Mouse (Mus musculus): ENCODE measurements around the gene Sugp2. TPM values are rescaled to one million over a fixed set of nuclear protein-coding genes. Genes with fewer than 3 reads are reported as not detected.
A peak's percentile ranks its signal among the peaks of the same experiment; 100 is the strongest.

The Sugp2 gene
- polyA plus RNA-seq, 1 experiment from 2014 or later: 10.9 TPM

- Histone ChIP-seq H3K36me3 (replicated peaks) (peaks cover 98% of the 10 kb centered on the region), H3K9me3 (replicated peaks) (no peaks in the 10 kb centered on the region), H3K4me3 (replicated peaks) (no peak overlapping the region), H3K27me3 (no peaks in the 10 kb centered on the region), H3K4me1 (replicated peaks) (peaks cover 39% of the 10 kb centered on the region), H3K4me2 (no peak overlapping the region), H3K9ac (no peak overlapping the region), H3K27ac (replicated peaks) (no peak overlapping the region)
- WGBS (ENCODE audit: insufficient replicate concordance): 77% methylated on average over 3 of the region's 3 CpGs
- ATAC-seq (ENCODE audit: insufficient read depth): no peak
Measured at GRCm38 (mm10) chr8:70257456-70257855, 23.4 kb downstream of the Sugp2 start.

GRCm38 (mm10) chr8:70258600-70258999, 24.6 kb downstream of the Sugp2 start:
- Histone ChIP-seq H3K4me3 (replicated peaks) (no peak overlapping the region), H3K27ac (replicated peaks) (peak overlapping the region; percentile 72), H3K4me2 (no peak overlapping the region), H3K4me1 (replicated peaks) (peaks cover 39% of the 10 kb centered on the region), H3K36me3 (replicated peaks) (peaks cover 98% of the 10 kb centered on the region), H3K27me3 (no peaks in the 10 kb centered on the region), H3K9ac (no peak overlapping the region), H3K9me3 (replicated peaks) (no peaks in the 10 kb centered on the region)
- 51% methylated on average over 5 of the region's 5 CpGs for WGBS (ENCODE audit: insufficient replicate concordance)
- ATAC-seq (ENCODE audit: insufficient read depth): peak; percentile 55; the same call in 1 of the 2 replicates

- Histone ChIP-seq H3K27ac (replicated peaks) (peak overlapping the region; percentile 72), H3K27me3 (no peaks in the 10 kb centered on the region), H3K4me1 (replicated peaks) (peaks cover 39% of the 10 kb centered on the region), H3K4me2 (no peak overlapping the region; the same call in 1 of the 2 replicates), H3K36me3 (replicated peaks) (peaks cover 98% of the 10 kb centered on the region), H3K9ac (no peak overlapping the region), H3K9me3 (replicated peaks) (no peaks in the 10 kb centered on the region), H3K4me3 (replicated peaks) (no peak overlapping the region)
- WGBS (ENCODE audit: insufficient replicate concordance): 27% methylated on average over 2 of the region's 2 CpGs
- peak; percentile 73 for ATAC-seq (ENCODE audit: insufficient read depth)
Measured at GRCm38 (mm10) chr8:70259043-70259442, 25.0 kb downstream of the Sugp2 start.

GRCm38 (mm10) chr8:70267674-70268073, 33.6 kb downstream of the Sugp2 start:
- peak overlapping the region; percentile 17; the same call in 1 of the 2 replicates for H3K27ac ChIP-seq (replicated peaks)
- WGBS (ENCODE audit: insufficient replicate concordance): 22% methylated on average over 3 of the region's 3 CpGs
- peak; percentile 62 for ATAC-seq (ENCODE audit: insufficient read depth)

GRCm38 (mm10) chr8:70268311-70268710, 34.3 kb downstream of the Sugp2 start:
- 47% methylated on average over 5 of the region's 5 CpGs for WGBS (ENCODE audit: insufficient replicate concordance)
- peak overlapping the region; percentile 17; the same call in 1 of the 2 replicates for H3K27ac ChIP-seq (replicated peaks)
- ATAC-seq (ENCODE audit: insufficient read depth): no peak

More at GRCm38 (mm10) chr8:70267674-70268073, 33.6 kb downstream of the Sugp2 start:
- Histone ChIP-seq H3K4me2 (no peak overlapping the region), H3K4me1 (replicated peaks) (peaks cover 41% of the 10 kb centered on the region), H3K9ac (no peak overlapping the region), H3K27me3 (no peaks in the 10 kb centered on the region), H3K4me3 (replicated peaks) (no peak overlapping the region), H3K9me3 (replicated peaks) (no peaks in the 10 kb centered on the region), H3K36me3 (replicated peaks) (peaks cover 29% of the 10 kb centered on the region)

GRCm38 (mm10) chr8:70268799-70269565, 35.0 kb downstream of the Sugp2 start:
- Histone ChIP-seq H3K27ac (replicated peaks) (no peak overlapping the region; the same call in 1 of the 2 replicates), H3K4me2 (0 out of 2 replicates have a peak overlapping the region, but pooled peaks have one; percentile 5), H3K4me3 (replicated peaks) (no peak overlapping the region), H3K4me1 (replicated peaks) (peaks cover 49% of the 10 kb centered on the region), H3K36me3 (replicated peaks) (peaks cover 16% of the 10 kb centered on the region), H3K9ac (no peak overlapping the region; the same call in 1 of the 2 replicates), H3K9me3 (replicated peaks) (no peaks in the 10 kb centered on the region), H3K27me3 (no peaks in the 10 kb centered on the region)
- WGBS (ENCODE audit: insufficient replicate concordance): 24% methylated on average over 11 of the region's 11 CpGs
- ATAC-seq (ENCODE audit: insufficient read depth): no peak

More at GRCm38 (mm10) chr8:70268311-70268710, 34.3 kb downstream of the Sugp2 start:
- Histone ChIP-seq H3K36me3 (replicated peaks) (peaks cover 22% of the 10 kb centered on the region), H3K9me3 (replicated peaks) (no peaks in the 10 kb centered on the region), H3K4me2 (peak overlapping the region; percentile 5; the same call in 1 of the 2 replicates), H3K9ac (no peak overlapping the region; the same call in 1 of the 2 replicates), H3K4me1 (replicated peaks) (peaks cover 47% of the 10 kb centered on the region), H3K27me3 (no peaks in the 10 kb centered on the region), H3K4me3 (replicated peaks) (no peak overlapping the region)

GRCm38 (mm10) chr8:70272949-70273348, 38.9 kb downstream of the Sugp2 start:
- Histone ChIP-seq H3K36me3 (replicated peaks) (no peaks in the 10 kb centered on the region), H3K4me1 (replicated peaks) (peaks cover 54% of the 10 kb centered on the region), H3K27me3 (no peaks in the 10 kb centered on the region), H3K27ac (replicated peaks) (peak overlapping the region; percentile 45; the same call in 1 of the 2 replicates), H3K4me3 (replicated peaks) (no peak overlapping the region), H3K9ac (no peak overlapping the region), H3K4me2 (no peak overlapping the region), H3K9me3 (replicated peaks) (no peaks in the 10 kb centered on the region)
- WGBS (ENCODE audit: insufficient replicate concordance): 31% methylated on average over 3 of the region's 3 CpGs
- peak; percentile 80 for ATAC-seq (ENCODE audit: insufficient read depth)

GRCm38 (mm10) chr8:70274350-70274749, 40.3 kb downstream of the Sugp2 start:
- Histone ChIP-seq H3K27me3 (no peaks in the 10 kb centered on the region), H3K9me3 (replicated peaks) (no peaks in the 10 kb centered on the region), H3K4me1 (replicated peaks) (peaks cover 53% of the 10 kb centered on the region), H3K27ac (replicated peaks) (no peak overlapping the region), H3K9ac (no peak overlapping the region), H3K4me3 (replicated peaks) (no peak overlapping the region), H3K36me3 (replicated peaks) (no peaks in the 10 kb centered on the region), H3K4me2 (no peak overlapping the region)
- ATAC-seq (ENCODE audit: insufficient read depth): no peak

GRCm38 (mm10) chr8:70276476-70276875, 42.5 kb downstream of the Sugp2 start:
- no peaks in the 10 kb centered on the region for H3K9me3 ChIP-seq (replicated peaks)
- H3K9ac ChIP-seq: no peak overlapping the region
- WGBS (ENCODE audit: insufficient replicate concordance): 42% methylated on average over 3 of the region's 3 CpGs
- H3K4me3 ChIP-seq (replicated peaks): no peak overlapping the region
- no peaks in the 10 kb centered on the region for H3K36me3 ChIP-seq (replicated peaks)
- 0 out of 2 replicates have a peak overlapping the region, but pooled peaks have one; percentile 34 for H3K27ac ChIP-seq (replicated peaks)
- H3K27me3 ChIP-seq: no peaks in the 10 kb centered on the region
- H3K4me2 ChIP-seq: no peak overlapping the region
- peak; percentile 34; the same call in 1 of the 2 replicates for ATAC-seq (ENCODE audit: insufficient read depth)
- H3K4me1 ChIP-seq (replicated peaks): peaks cover 61% of the 10 kb centered on the region

GRCm38 (mm10) chr8:70278175-70278574, 44.1 kb downstream of the Sugp2 start:
- H3K4me2 ChIP-seq: peak overlapping the region; percentile 36
- no peak overlapping the region for H3K27ac ChIP-seq (replicated peaks)
- H3K36me3 ChIP-seq (replicated peaks): no peaks in the 10 kb centered on the region
- no peak for ATAC-seq (ENCODE audit: insufficient read depth)
- H3K4me3 ChIP-seq (replicated peaks): no peak overlapping the region
- no peak overlapping the region for H3K9ac ChIP-seq
- peaks cover 14% of the 10 kb centered on the region for H3K27me3 ChIP-seq
- H3K9me3 ChIP-seq (replicated peaks): no peaks in the 10 kb centered on the region
- 39% methylated on average over 15 of the region's 15 CpGs for WGBS (ENCODE audit: insufficient replicate concordance)
- H3K4me1 ChIP-seq (replicated peaks): peaks cover 60% of the 10 kb centered on the region

GRCm38 (mm10) chr8:70279266-70279665, 45.2 kb downstream of the Sugp2 start:
- 34% methylated on average over 8 of the region's 8 CpGs for WGBS (ENCODE audit: insufficient replicate concordance)
- H3K27me3 ChIP-seq: peaks cover 21% of the 10 kb centered on the region
- H3K4me2 ChIP-seq: peak overlapping the region; percentile 3; the same call in 1 of the 2 replicates
- no peak overlapping the region for H3K9ac ChIP-seq
- no peak overlapping the region for H3K27ac ChIP-seq (replicated peaks)
- no peak for ATAC-seq (ENCODE audit: insufficient read depth)
- peaks cover 64% of the 10 kb centered on the region for H3K4me1 ChIP-seq (replicated peaks)
- no peaks in the 10 kb centered on the region for H3K36me3 ChIP-seq (replicated peaks)
- no peaks in the 10 kb centered on the region for H3K9me3 ChIP-seq (replicated peaks)
- H3K4me3 ChIP-seq (replicated peaks): no peak overlapping the region

All from liver, embryonic 15.5 days (tissue).